8 mouse cellular contexts compared by ENCODE assay signal in genomic region chr11:88288400-88288799, GRCm38 (mm10). TPM values are rescaled to one million over a fixed set of nuclear protein-coding genes. Genes with fewer than 3 reads are reported as not detected.
DNase-seq lines count a peak whose midpoint lies in the region; ATAC-seq and TF ChIP-seq lines count a peak whose summit lies in the region.
"Had no signal": no experiment of that assay in that cellular context is flagged by ENCODE, and none has a peak within 500 bp of the region (broad histone marks: within the 10 kb centered on the region; RNA-seq: fewer than 3 reads in every experiment).

No protein-coding gene starts in this region.

- no peak for TF ChIP-seq POLR2A in cerebellum, adult 2 months (IDR thresholded peaks at IDR 0.05; ENCODE audit: borderline replicate concordance, insufficient read depth, low read length)

- no peak overlapping the region for H3K27ac ChIP-seq in kidney, embryonic 16.5 days (ENCODE audit: low read length)
- H3K27ac ChIP-seq in cerebellum, adult 2 months (ENCODE audit: insufficient read depth, low read length) = no peak overlapping the region
- no peak overlapping the region for H3K27ac ChIP-seq in embryonic facial prominence, embryonic 14.5 days (replicated peaks; ENCODE audit: low read depth, low read length)
- no peak overlapping the region for H3K27ac ChIP-seq in limb, embryonic 13.5 days

- no peak for DNase-seq in kidney, adult 8-10 months
- DNase-seq in cerebellum, adult 2 months = peak; percentile 54 to 60
- peak; percentile 32 for DNase-seq in embryonic facial prominence, embryonic 14.5 days (ENCODE audit: low spot score)
- no peak for DNase-seq in right cerebral cortex, postnatal 25 days
- DNase-seq in thymus, postnatal 25 days = no peak

- peaks cover 30% of the 10 kb centered on the region for H3K4me1 ChIP-seq in kidney, embryonic 16.5 days (ENCODE audit: insufficient read depth, low read length)
- H3K4me1 ChIP-seq in cerebellum, adult 2 months (ENCODE audit: control insufficient read depth, insufficient read depth, low read length) = peaks cover 12% of the 10 kb centered on the region
- H3K4me1 ChIP-seq in embryonic facial prominence, embryonic 14.5 days (ENCODE audit: control insufficient read depth, insufficient read depth, low read length) = no peaks in the 10 kb centered on the region
- peaks cover 10% of the 10 kb centered on the region for H3K4me1 ChIP-seq in limb, embryonic 13.5 days

- no peaks in the 10 kb centered on the region for H3K9me3 ChIP-seq in kidney, embryonic 16.5 days (ENCODE audit: low read length)
- H3K9me3 ChIP-seq in embryonic facial prominence, embryonic 14.5 days (ENCODE audit: control insufficient read depth, low read length) = no peaks in the 10 kb centered on the region
- H3K9me3 ChIP-seq in limb, embryonic 13.5 days = no peaks in the 10 kb centered on the region

- TF ChIP-seq CTCF in cerebellum, adult 2 months (IDR thresholded peaks at IDR 0.05; ENCODE audit: borderline replicate concordance, insufficient read depth, low read depth, low read length) = no peak

- WGBS in kidney, embryonic 16.5 days = 27% methylated on average over 11 of the region's 11 CpGs
- WGBS in cerebellum, adult 2 months = 12% methylated on average over 11 of the region's 11 CpGs
- 25% methylated on average over 11 of the region's 11 CpGs for WGBS in embryonic facial prominence, embryonic 14.5 days
- WGBS in limb, embryonic 13.5 days = 20% methylated on average over 11 of the region's 11 CpGs

- no peaks in the 10 kb centered on the region for H3K36me3 ChIP-seq in kidney, embryonic 16.5 days (ENCODE audit: insufficient read depth, low read length)
- no peaks in the 10 kb centered on the region for H3K36me3 ChIP-seq in embryonic facial prominence, embryonic 14.5 days (ENCODE audit: control insufficient read depth, insufficient read depth, low read length)
- no peaks in the 10 kb centered on the region for H3K36me3 ChIP-seq in limb, embryonic 13.5 days

- no peak overlapping the region for H3K4me2 ChIP-seq in kidney, embryonic 16.5 days (replicated peaks; ENCODE audit: low read depth, low read length)
- no peak overlapping the region for H3K4me2 ChIP-seq in embryonic facial prominence, embryonic 14.5 days (ENCODE audit: low read depth, low read length)
- H3K4me2 ChIP-seq in limb, embryonic 13.5 days (replicated peaks) = peak overlapping the region; percentile 16

- H3K4me3 ChIP-seq in kidney, embryonic 16.5 days (ENCODE audit: low read length) = no peak overlapping the region
- no peak overlapping the region for H3K4me3 ChIP-seq in cerebellum, adult 2 months (replicated peaks; ENCODE audit: insufficient read depth, low read depth, low read length)
- no peak overlapping the region for H3K4me3 ChIP-seq in embryonic facial prominence, embryonic 14.5 days (ENCODE audit: low read depth, low read length)
- H3K4me3 ChIP-seq in limb, embryonic 13.5 days = no peak overlapping the region

- H3K9ac ChIP-seq in kidney, embryonic 16.5 days (replicated peaks; ENCODE audit: low read length) = no peak overlapping the region
- H3K9ac ChIP-seq in embryonic facial prominence, embryonic 14.5 days (ENCODE audit: low read depth, low read length) = no peak overlapping the region
- H3K9ac ChIP-seq in limb, embryonic 13.5 days = 0 out of 2 replicates have a peak overlapping the region, but pooled peaks have one; percentile 31

- ATAC-seq in kidney, embryonic 16.5 days (ENCODE audit: low FRiP score, low TSS enrichment) = peak; percentile 44; the same call in 1 of the 2 replicates
- ATAC-seq in embryonic facial prominence, embryonic 14.5 days (ENCODE audit: low read depth) = peak; percentile 62
- no peak for ATAC-seq in limb, embryonic 13.5 days (ENCODE audit: low FRiP score, low read depth)
- ATAC-seq: intestine, postnatal 0 days had no signal

- H3K27me3 ChIP-seq in kidney, embryonic 16.5 days (ENCODE audit: insufficient read depth, low read length) = no peaks in the 10 kb centered on the region
- no peaks in the 10 kb centered on the region for H3K27me3 ChIP-seq in cerebellum, adult 2 months (ENCODE audit: control insufficient read depth, insufficient read depth, low read length)
- H3K27me3 ChIP-seq in embryonic facial prominence, embryonic 14.5 days (replicated peaks; ENCODE audit: control insufficient read depth, insufficient read depth, low read length) = no peaks in the 10 kb centered on the region
- H3K27me3 ChIP-seq in limb, embryonic 13.5 days = peaks cover 23% of the 10 kb centered on the region; the same call in 1 of the 2 replicates

RNA-seq across cellular contexts. Expression of gene Ccdc182, which starts 5.5 kb away (rescaled TPM):
- 3.0 and 3.3 TPM in 2 replicates for polyA plus RNA-seq in kidney, embryonic 16.5 days (2015; fragmentation: Nextera tagmentation; extraction: Ambion mirVana)
- 0.23 TPM in 1 of 2 replicates, not detected in the other for polyA plus RNA-seq in cerebellum, adult 2 months (2012; rRNA removed)
- not detected in 2 replicates for polyA plus RNA-seq in embryonic facial prominence, embryonic 14.5 days (2014; fragmentation: Nextera tagmentation; extraction: Ambion mirVana)
- 0.11 TPM in 1 of 2 replicates, not detected in the other for polyA plus RNA-seq in limb, embryonic 13.5 days (2015; fragmentation: Nextera tagmentation; extraction: Ambion mirVana)
- polyA plus RNA-seq: intestine, postnatal 0 days had no signal

Comparison
In these comparisons a context has a peak if more than half of its experiments do, and no peak if none do; other contexts are left out.
1. DNase-seq: peak in cerebellum, adult 2 months (2 of 2) and embryonic facial prominence, embryonic 14.5 days (single experiment); none in kidney, adult 8-10 months (0 of 2), right cerebral cortex, postnatal 25 days (single experiment) and thymus, postnatal 25 days (single experiment).